Mouse (Mus musculus) frontal cortex, postnatal 14 days (tissue): ENCODE measurements around the gene Jazf1.
A peak's percentile ranks its signal among the peaks of the same experiment; 100 is the strongest.

Source experiments
- DNase-seq, 2 experiments: peaks; one replicate each; pipeline ENCODE4 v3.0.0; 2022; ENCODE audit warnings: low spot score in 2 of 2

Jazf1 gene

GRCm38 (mm10) chr6:52797252-52797800 lies 271.1 kb downstream of the Jazf1 start:
- no peak for DNase-seq

- no peak for DNase-seq
Measured at GRCm38 (mm10) chr6:52796691-52797090, 271.7 kb downstream of the Jazf1 start.

GRCm38 (mm10) chr6:52796035-52796598 lies 272.3 kb downstream of the Jazf1 start:
- DNase-seq: no peak

- no peak for DNase-seq
Measured at GRCm38 (mm10) chr6:52795029-52795841, 273.2 kb downstream of the Jazf1 start.

- DNase-seq: no peak
Measured at GRCm38 (mm10) chr6:52792455-52792854, 276.0 kb downstream of the Jazf1 start.

- no peak for DNase-seq
Measured at GRCm38 (mm10) chr6:52790781-52791180, 277.6 kb downstream of the Jazf1 start.

- DNase-seq: no peak
Measured at GRCm38 (mm10) chr6:52790316-52790715, 278.1 kb downstream of the Jazf1 start.

GRCm38 (mm10) chr6:52779546-52779945 lies 288.9 kb downstream of the Jazf1 start:
- no peak for DNase-seq

- no peak for DNase-seq
Measured at GRCm38 (mm10) chr6:52778523-52778922, 289.9 kb downstream of the Jazf1 start.

GRCm38 (mm10) chr6:52777034-52777433 lies 291.4 kb downstream of the Jazf1 start:
- DNase-seq: no peak

- DNase-seq: no peak
Measured at GRCm38 (mm10) chr6:52775956-52776355, 292.5 kb downstream of the Jazf1 start.

- no peak for DNase-seq
Measured at GRCm38 (mm10) chr6:52775350-52775749, 293.1 kb downstream of the Jazf1 start.

- no peak for DNase-seq
Measured at GRCm38 (mm10) chr6:52773132-52773531, 295.3 kb downstream of the Jazf1 start.

GRCm38 (mm10) chr6:52770789-52771188 lies 297.6 kb downstream of the Jazf1 start:
- DNase-seq: no peak

GRCm38 (mm10) chr6:52765206-52765605 lies 303.2 kb downstream of the Jazf1 start:
- DNase-seq: no peak

- no peak for DNase-seq
Measured at GRCm38 (mm10) chr6:52752832-52753231, 315.6 kb downstream of the Jazf1 start.

GRCm38 (mm10) chr6:52734630-52735029 lies 333.8 kb downstream of the Jazf1 start:
- DNase-seq: no peak

- no peak for DNase-seq
Measured at GRCm38 (mm10) chr6:52730338-52730737, 338.1 kb downstream of the Jazf1 start.

GRCm38 (mm10) chr6:52724805-52725439 lies 343.5 kb downstream of the Jazf1 start:
- DNase-seq: peak in 1 of 2 experiments; percentile 64
